Mouse (Mus musculus) CD4-positive naive resting alpha-beta T cell, adult 76 days (primary cell): ENCODE data around the gene Gli2. TPM values are rescaled to one million over a fixed set of nuclear protein-coding genes. Genes with fewer than 3 reads are reported as not detected.

ENCODE experiments used
- total RNA-seq: library from RNA; stranded (reverse); gene quantifications from one replicate; pipeline ENCODE4 v1.2.4, GENCODE M21; 2023

Gene Gli2
- not detected for total RNA-seq

DNA sequence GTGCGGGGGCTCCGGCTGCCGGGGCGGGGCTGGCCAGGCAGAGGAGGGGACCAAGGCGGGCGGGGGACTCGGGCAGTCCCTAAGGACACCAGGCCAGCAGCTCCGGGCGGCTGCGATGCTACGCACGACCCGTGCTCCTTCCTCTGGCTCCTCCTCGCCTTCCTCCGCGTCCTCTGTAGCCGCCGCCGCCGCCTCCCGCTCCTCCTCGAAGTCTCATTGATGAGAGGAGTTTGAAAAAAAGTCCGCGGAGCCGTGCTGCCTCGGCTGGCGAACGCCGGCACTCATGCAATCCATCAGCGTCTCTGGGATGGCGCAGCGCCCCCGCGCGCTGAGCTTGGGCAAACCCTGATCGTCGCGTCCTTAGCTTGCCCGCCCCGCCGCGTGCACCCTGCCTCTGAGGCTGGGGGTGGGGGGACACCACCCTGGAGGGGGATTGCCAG is at the start of gene Gli2:
TSS of gene Gli2 (minus strand) at position 218 of the 440 bp plus-strand sequence.

